Mouse (Mus musculus): ENCODE measurements around the gene Slc3a1. TPM values are rescaled to one million over a fixed set of nuclear protein-coding genes. Genes with fewer than 3 reads are reported as not detected.
A peak's percentile ranks its signal among the peaks of the same experiment; 100 is the strongest.

The Slc3a1 gene
- polyA plus RNA-seq, 1 experiment from 2014 or later = 0.06 TPM

- Histone ChIP-seq H3K4me1 (replicated peaks) (peaks cover 7% of the 10 kb centered on the region), H3K27ac (no peak overlapping the region), H3K9ac (no peak overlapping the region), H3K4me3 (no peak overlapping the region), H3K4me2 (no peak overlapping the region), H3K27me3 (no peaks in the 10 kb centered on the region), H3K9me3 (replicated peaks) (no peaks in the 10 kb centered on the region), H3K36me3 (peaks cover 40% of the 10 kb centered on the region)
- WGBS = 53% methylated on average over 6 of the region's 6 CpGs
- ATAC-seq (replicated peaks; ENCODE audit: insufficient number of reproducible peaks, insufficient read depth, low FRiP score, low read depth) = no peak
Observed at GRCm38 (mm10) chr17:85070658-85071057, 42.5 kb downstream of the Slc3a1 start.

- H3K4me3 ChIP-seq = no peak overlapping the region
- peaks cover 41% of the 10 kb centered on the region for H3K36me3 ChIP-seq
- no peak overlapping the region for H3K9ac ChIP-seq
- no peak overlapping the region for H3K4me2 ChIP-seq
- no peak for ATAC-seq (replicated peaks; ENCODE audit: insufficient number of reproducible peaks, insufficient read depth, low FRiP score, low read depth)
- no peaks in the 10 kb centered on the region for H3K9me3 ChIP-seq (replicated peaks)
- no peak overlapping the region for H3K27ac ChIP-seq
- WGBS = 87% methylated on average over 8 of the region's 8 CpGs
- H3K4me1 ChIP-seq (replicated peaks) = peaks cover 7% of the 10 kb centered on the region
- H3K27me3 ChIP-seq = no peaks in the 10 kb centered on the region
Observed at GRCm38 (mm10) chr17:85071088-85071775, 43.1 kb downstream of the Slc3a1 start.

GRCm38 (mm10) chr17:85072383-85072782 lies 44.2 kb downstream of the Slc3a1 start:
- Histone ChIP-seq H3K4me3 (no peak overlapping the region), H3K36me3 (peaks cover 41% of the 10 kb centered on the region), H3K4me1 (replicated peaks) (peaks cover 7% of the 10 kb centered on the region), H3K27me3 (no peaks in the 10 kb centered on the region), H3K9ac (no peak overlapping the region), H3K4me2 (no peak overlapping the region), H3K9me3 (replicated peaks) (no peaks in the 10 kb centered on the region), H3K27ac (no peak overlapping the region)
- WGBS = 53% methylated on average over 11 of the region's 11 CpGs
- ATAC-seq (replicated peaks; ENCODE audit: insufficient number of reproducible peaks, insufficient read depth, low FRiP score, low read depth) = no peak

- H3K27ac ChIP-seq = no peak overlapping the region
- no peaks in the 10 kb centered on the region for H3K9me3 ChIP-seq (replicated peaks)
- no peak for ATAC-seq (replicated peaks; ENCODE audit: insufficient number of reproducible peaks, insufficient read depth, low FRiP score, low read depth)
- 60% methylated on average over 7 of the region's 7 CpGs for WGBS
- H3K4me3 ChIP-seq = no peak overlapping the region
- H3K27me3 ChIP-seq = no peaks in the 10 kb centered on the region
- peaks cover 44% of the 10 kb centered on the region for H3K36me3 ChIP-seq
- peaks cover 7% of the 10 kb centered on the region for H3K4me1 ChIP-seq (replicated peaks)
- no peak overlapping the region for H3K9ac ChIP-seq
- H3K4me2 ChIP-seq = no peak overlapping the region
Observed at GRCm38 (mm10) chr17:85073214-85073613, 45.0 kb downstream of the Slc3a1 start.

- H3K4me1 ChIP-seq (replicated peaks) = peaks cover 7% of the 10 kb centered on the region
- H3K9me3 ChIP-seq (replicated peaks) = no peaks in the 10 kb centered on the region
- no peak for ATAC-seq (replicated peaks; ENCODE audit: insufficient number of reproducible peaks, insufficient read depth, low FRiP score, low read depth)
- no peak overlapping the region for H3K4me3 ChIP-seq
- no peak overlapping the region for H3K4me2 ChIP-seq
- H3K27ac ChIP-seq = no peak overlapping the region
- H3K9ac ChIP-seq = no peak overlapping the region
- H3K36me3 ChIP-seq = peaks cover 43% of the 10 kb centered on the region
- WGBS = 88% methylated on average over 4 of the region's 4 CpGs
- no peaks in the 10 kb centered on the region for H3K27me3 ChIP-seq
Observed at GRCm38 (mm10) chr17:85074083-85074482, 45.9 kb downstream of the Slc3a1 start.

GRCm38 (mm10) chr17:85079276-85079675 lies 51.1 kb downstream of the Slc3a1 start:
- Histone ChIP-seq H3K4me2 (no peak overlapping the region), H3K36me3 (peaks cover 44% of the 10 kb centered on the region), H3K27me3 (no peaks in the 10 kb centered on the region), H3K4me1 (replicated peaks) (no peaks in the 10 kb centered on the region), H3K4me3 (no peak overlapping the region), H3K9me3 (replicated peaks) (no peaks in the 10 kb centered on the region), H3K9ac (no peak overlapping the region), H3K27ac (no peak overlapping the region)
- WGBS = 90% methylated on average over 3 of the region's 3 CpGs
- ATAC-seq (replicated peaks; ENCODE audit: insufficient number of reproducible peaks, insufficient read depth, low FRiP score, low read depth) = no peak

- 91% methylated on average over 11 of the region's 11 CpGs for WGBS
- Histone ChIP-seq H3K4me3 (no peak overlapping the region), H3K36me3 (peaks cover 34% of the 10 kb centered on the region), H3K9me3 (replicated peaks) (no peaks in the 10 kb centered on the region), H3K27me3 (no peaks in the 10 kb centered on the region), H3K27ac (no peak overlapping the region), H3K4me2 (no peak overlapping the region), H3K4me1 (replicated peaks) (peaks cover 3% of the 10 kb centered on the region; the same call in 1 of the 2 replicates), H3K9ac (no peak overlapping the region)
- ATAC-seq (replicated peaks; ENCODE audit: insufficient number of reproducible peaks, insufficient read depth, low FRiP score, low read depth) = no peak
Observed at GRCm38 (mm10) chr17:85080781-85081180, 52.6 kb downstream of the Slc3a1 start.

GRCm38 (mm10) chr17:85085335-85085734 lies 57.2 kb downstream of the Slc3a1 start:
- no peak overlapping the region for H3K9ac ChIP-seq
- peaks cover 7% of the 10 kb centered on the region for H3K36me3 ChIP-seq
- H3K4me3 ChIP-seq = no peak overlapping the region
- H3K4me1 ChIP-seq (replicated peaks) = peaks cover 30% of the 10 kb centered on the region
- no peak overlapping the region for H3K27ac ChIP-seq
- 58% methylated on average over 2 of the region's 2 CpGs for WGBS
- H3K9me3 ChIP-seq (replicated peaks) = no peaks in the 10 kb centered on the region
- ATAC-seq (replicated peaks; ENCODE audit: insufficient number of reproducible peaks, insufficient read depth, low FRiP score, low read depth) = no peak
- H3K4me2 ChIP-seq = no peak overlapping the region
- no peaks in the 10 kb centered on the region for H3K27me3 ChIP-seq

- Histone ChIP-seq H3K4me2 (no peak overlapping the region), H3K4me1 (replicated peaks) (peaks cover 34% of the 10 kb centered on the region), H3K9me3 (replicated peaks) (no peaks in the 10 kb centered on the region), H3K4me3 (no peak overlapping the region), H3K27ac (peak overlapping the region; percentile 40), H3K27me3 (no peaks in the 10 kb centered on the region), H3K36me3 (no peaks in the 10 kb centered on the region; the same call in 1 of the 2 replicates), H3K9ac (no peak overlapping the region)
- ATAC-seq (replicated peaks; ENCODE audit: insufficient number of reproducible peaks, insufficient read depth, low FRiP score, low read depth) = no peak
- 51% methylated on average over 1 of the region's 1 CpGs for WGBS
Observed at GRCm38 (mm10) chr17:85086501-85086900, 58.3 kb downstream of the Slc3a1 start.

- H3K27me3 ChIP-seq = no peaks in the 10 kb centered on the region
- peak overlapping the region; percentile 67 for H3K27ac ChIP-seq
- no peaks in the 10 kb centered on the region; the same call in 1 of the 2 replicates for H3K36me3 ChIP-seq
- peak overlapping the region; percentile 22 for H3K4me2 ChIP-seq
- H3K9ac ChIP-seq = no peak overlapping the region
- WGBS = 57% methylated on average over 5 of the region's 5 CpGs
- no peaks in the 10 kb centered on the region for H3K9me3 ChIP-seq (replicated peaks)
- peaks cover 34% of the 10 kb centered on the region for H3K4me1 ChIP-seq (replicated peaks)
- ATAC-seq (replicated peaks; ENCODE audit: insufficient number of reproducible peaks, insufficient read depth, low FRiP score, low read depth) = no peak
- H3K4me3 ChIP-seq = no peak overlapping the region
Observed at GRCm38 (mm10) chr17:85087591-85087990, 59.4 kb downstream of the Slc3a1 start.

- H3K9ac ChIP-seq = no peak overlapping the region
- H3K4me2 ChIP-seq = no peak overlapping the region
- H3K27me3 ChIP-seq = no peaks in the 10 kb centered on the region
- H3K9me3 ChIP-seq (replicated peaks) = no peaks in the 10 kb centered on the region
- no peak for ATAC-seq (replicated peaks; ENCODE audit: insufficient number of reproducible peaks, insufficient read depth, low FRiP score, low read depth)
- WGBS = 85% methylated on average over 11 of the region's 11 CpGs
- no peak overlapping the region for H3K27ac ChIP-seq
- H3K4me1 ChIP-seq (replicated peaks) = peaks cover 36% of the 10 kb centered on the region
- H3K4me3 ChIP-seq = no peak overlapping the region
- no peaks in the 10 kb centered on the region; the same call in 1 of the 2 replicates for H3K36me3 ChIP-seq
Observed at GRCm38 (mm10) chr17:85088401-85088800, 60.2 kb downstream of the Slc3a1 start.

GRCm38 (mm10) chr17:85089011-85089410 lies 60.8 kb downstream of the Slc3a1 start:
- ATAC-seq (replicated peaks; ENCODE audit: insufficient number of reproducible peaks, insufficient read depth, low FRiP score, low read depth) = no peak
- Histone ChIP-seq H3K9me3 (replicated peaks) (no peaks in the 10 kb centered on the region), H3K4me3 (peak overlapping the region; percentile 92), H3K36me3 (no peaks in the 10 kb centered on the region), H3K4me1 (replicated peaks) (peaks cover 37% of the 10 kb centered on the region), H3K27me3 (no peaks in the 10 kb centered on the region), H3K27ac (no peak overlapping the region), H3K9ac (no peak overlapping the region), H3K4me2 (peak overlapping the region; percentile 90)
- 52% methylated on average over 6 of the region's 6 CpGs for WGBS
